Mouse (Mus musculus): ENCODE measurements around the gene Iqgap3. TPM values are rescaled to one million over a fixed set of nuclear protein-coding genes. Genes with fewer than 3 reads are reported as not detected.

The Iqgap3 gene
- total and polyA plus RNA-seq, 2 experiments from 2014 or later, result 1.2 to 5.4 TPM

DNA sequence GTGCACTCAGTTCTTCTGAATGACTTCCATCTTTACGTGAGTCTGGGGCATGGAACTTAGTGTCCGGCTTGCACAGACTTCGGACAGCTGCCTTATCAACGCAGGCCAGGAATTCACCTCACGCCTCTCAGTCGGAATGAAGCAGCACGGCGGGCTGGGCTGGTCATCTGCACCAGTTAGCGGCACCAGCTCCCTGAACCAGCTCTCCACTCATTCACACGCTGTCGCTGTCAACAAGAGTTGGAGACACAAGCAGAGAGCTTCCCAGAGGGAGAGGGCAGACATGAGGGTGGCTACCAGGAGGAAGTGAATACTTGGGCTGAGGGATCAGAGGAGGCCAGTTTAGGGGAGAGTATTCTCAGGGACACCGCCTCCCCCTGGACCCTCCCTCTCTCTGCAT is 32.6 kb downstream of the Iqgap3 start:
- ATAC-seq (ENCODE audit: low FRiP score) (no peak), DNase-seq (ENCODE audit: low spot score) (no peak)
- 95% methylated on average over 12 of the region's 12 CpGs for WGBS
- Histone ChIP-seq H3K4me2 (ENCODE audit: low read depth, low read length, poor library complexity, severe bottlenecking) (no peak overlapping the region), H3K4me3 (ENCODE audit: low read depth, low read length) (no peak overlapping the region), H3K4me1 (ENCODE audit: insufficient read depth, low read length) (no peaks in the 10 kb centered on the region), H3K9ac (replicated peaks; ENCODE audit: low read length, poor library complexity, severe bottlenecking) (no peak overlapping the region), H3K9me3 (ENCODE audit: low read length) (no peaks in the 10 kb centered on the region), H3K27me3 (ENCODE audit: insufficient read depth, low read length) (no peaks in the 10 kb centered on the region), H3K27ac (ENCODE audit: low read depth, low read length) (no peak overlapping the region), H3K36me3 (ENCODE audit: insufficient read depth, low read length) (no peaks in the 10 kb centered on the region)
- TF ChIP-seq CTCF (IDR thresholded peaks at IDR 0.05), result no peak

DNA sequence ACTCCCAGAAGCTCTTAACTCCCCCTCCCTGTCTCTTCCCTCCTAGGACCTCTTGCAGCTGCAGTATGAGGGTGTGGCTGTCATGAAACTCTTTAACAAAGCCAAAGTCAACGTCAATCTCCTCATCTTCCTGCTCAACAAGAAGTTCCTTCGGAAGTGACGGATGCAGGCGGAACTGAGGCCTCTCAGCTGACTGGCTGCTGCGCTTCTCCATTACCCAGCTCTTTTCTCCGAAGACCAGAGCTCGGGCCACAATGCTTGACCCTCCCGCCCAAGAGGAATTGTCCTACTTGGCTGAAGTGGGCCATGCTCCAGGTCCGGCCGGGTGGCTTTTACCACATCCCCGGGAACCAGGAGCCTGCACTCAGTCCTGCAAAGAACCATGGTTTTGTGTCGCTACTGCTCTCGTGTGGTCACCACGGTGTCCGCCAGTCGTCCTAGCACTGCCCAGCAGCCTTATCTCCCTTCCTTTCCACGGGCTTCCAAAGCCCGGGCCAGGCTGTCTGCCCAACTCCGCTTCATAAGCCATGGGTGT is 38.4 kb downstream of the Iqgap3 start:
- Histone ChIP-seq H3K4me3 (ENCODE audit: low read depth, low read length) (no peak overlapping the region), H3K36me3 (ENCODE audit: insufficient read depth, low read length) (no peaks in the 10 kb centered on the region), H3K27me3 (ENCODE audit: insufficient read depth, low read length) (no peaks in the 10 kb centered on the region), H3K4me2 (ENCODE audit: low read depth, low read length, poor library complexity, severe bottlenecking) (no peak overlapping the region), H3K27ac (ENCODE audit: low read depth, low read length) (no peak overlapping the region), H3K9ac (replicated peaks; ENCODE audit: low read length, poor library complexity, severe bottlenecking) (no peak overlapping the region), H3K4me1 (ENCODE audit: insufficient read depth, low read length) (no peaks in the 10 kb centered on the region), H3K9me3 (ENCODE audit: low read length) (no peaks in the 10 kb centered on the region)
- ATAC-seq (ENCODE audit: low FRiP score), result no peak
- DNase-seq (ENCODE audit: low spot score), result no peak
- TF ChIP-seq CTCF (IDR thresholded peaks at IDR 0.05), result no peak
- WGBS, result 91% methylated on average over 19 of the region's 19 CpGs

DNA sequence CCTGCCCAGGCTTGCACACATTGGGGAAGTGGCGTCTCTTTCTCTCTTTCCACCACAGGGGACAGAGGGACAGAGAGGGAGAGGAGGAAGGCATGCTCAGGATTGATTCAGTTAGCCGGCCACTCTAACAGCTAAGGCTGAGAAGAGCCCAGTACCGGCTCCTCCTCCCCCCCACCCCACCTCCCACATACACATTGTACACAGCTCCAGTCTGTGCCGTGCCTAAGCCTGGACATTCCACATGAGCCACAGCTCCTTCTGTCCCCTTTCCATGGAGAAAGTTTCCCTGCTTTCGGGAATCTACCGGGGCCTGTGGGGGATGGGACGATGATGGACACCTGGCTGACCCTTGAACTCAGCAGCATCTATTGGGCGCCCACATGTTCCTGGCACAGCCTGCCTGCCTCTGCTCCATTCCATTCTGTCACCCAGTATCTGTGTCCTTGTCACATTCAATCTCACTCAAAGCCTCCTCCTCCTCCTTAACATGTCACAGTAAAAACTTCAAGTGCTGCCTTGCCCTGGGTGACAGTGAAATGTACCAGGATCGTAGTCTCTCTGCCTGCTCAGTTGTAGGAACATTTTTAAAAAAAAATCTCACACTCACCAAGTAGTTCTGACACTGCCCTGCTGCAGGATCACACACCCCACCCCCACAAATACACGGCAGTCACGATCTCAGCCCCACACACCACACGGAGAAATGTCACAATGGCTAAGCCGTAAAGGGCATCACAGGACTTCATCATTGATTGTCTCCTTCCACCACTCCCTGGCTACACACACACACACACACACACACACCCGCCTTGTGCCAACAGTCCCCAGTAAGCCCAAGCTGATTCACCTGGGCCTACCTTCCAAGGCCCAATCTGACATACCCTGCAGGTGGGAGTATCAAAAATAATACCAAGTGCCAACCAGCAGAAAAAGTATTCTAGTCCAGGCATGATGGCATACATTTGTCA is 39.7 kb downstream of the Iqgap3 start:
- DNase-seq (ENCODE audit: low spot score) (no peak), ATAC-seq (ENCODE audit: low FRiP score) (no peak)
- H3K4me2 ChIP-seq (ENCODE audit: low read depth, low read length, poor library complexity, severe bottlenecking), result no peak overlapping the region
- no peaks in the 10 kb centered on the region for H3K27me3 ChIP-seq (ENCODE audit: insufficient read depth, low read length)
- H3K4me1 ChIP-seq (ENCODE audit: insufficient read depth, low read length), result no peaks in the 10 kb centered on the region
- H3K4me3 ChIP-seq (ENCODE audit: low read depth, low read length), result no peak overlapping the region
- no peak overlapping the region for H3K9ac ChIP-seq (replicated peaks; ENCODE audit: low read length, poor library complexity, severe bottlenecking)
- no peaks in the 10 kb centered on the region for H3K9me3 ChIP-seq (ENCODE audit: low read length)
- no peak overlapping the region for H3K27ac ChIP-seq (ENCODE audit: low read depth, low read length)
- H3K36me3 ChIP-seq (ENCODE audit: insufficient read depth, low read length), result no peaks in the 10 kb centered on the region
- WGBS, result 77% methylated on average over 14 of the region's 14 CpGs
- TF ChIP-seq CTCF (IDR thresholded peaks at IDR 0.05), result no peak

DNA sequence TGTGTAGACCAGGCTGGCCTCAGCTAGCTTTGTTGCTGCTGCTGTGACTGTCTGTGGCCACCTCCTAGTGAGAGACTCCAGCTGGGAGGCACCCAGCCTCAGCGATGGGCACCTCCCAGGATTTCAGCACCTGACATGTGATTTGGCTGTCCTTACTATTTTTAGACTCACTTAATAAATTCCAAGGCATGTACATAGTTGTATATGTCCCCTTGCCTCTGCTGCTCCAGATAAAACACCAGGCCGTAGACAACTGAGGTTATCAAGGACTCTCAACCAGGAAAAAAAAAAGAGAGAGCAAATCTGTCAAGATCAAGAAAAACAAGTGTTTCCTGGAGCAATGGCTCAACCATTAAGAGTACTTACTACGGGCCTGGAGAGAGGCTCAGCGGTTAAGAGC is 43.4 kb downstream of the Iqgap3 start:
- H3K9me3 ChIP-seq (ENCODE audit: low read length), result no peaks in the 10 kb centered on the region
- no peak for DNase-seq (ENCODE audit: low spot score)
- no peak overlapping the region for H3K27ac ChIP-seq (ENCODE audit: low read depth, low read length)
- no peaks in the 10 kb centered on the region for H3K27me3 ChIP-seq (ENCODE audit: insufficient read depth, low read length)
- no peak for TF ChIP-seq CTCF (IDR thresholded peaks at IDR 0.05)
- 75% methylated on average over 4 of the region's 4 CpGs for WGBS
- H3K4me1 ChIP-seq (ENCODE audit: insufficient read depth, low read length), result no peaks in the 10 kb centered on the region
- no peak overlapping the region for H3K4me2 ChIP-seq (ENCODE audit: low read depth, low read length, poor library complexity, severe bottlenecking)
- no peak for ATAC-seq (ENCODE audit: low FRiP score)
- no peaks in the 10 kb centered on the region for H3K36me3 ChIP-seq (ENCODE audit: insufficient read depth, low read length)
- no peak overlapping the region for H3K4me3 ChIP-seq (ENCODE audit: low read depth, low read length)
- H3K9ac ChIP-seq (replicated peaks; ENCODE audit: low read length, poor library complexity, severe bottlenecking), result no peak overlapping the region

DNA sequence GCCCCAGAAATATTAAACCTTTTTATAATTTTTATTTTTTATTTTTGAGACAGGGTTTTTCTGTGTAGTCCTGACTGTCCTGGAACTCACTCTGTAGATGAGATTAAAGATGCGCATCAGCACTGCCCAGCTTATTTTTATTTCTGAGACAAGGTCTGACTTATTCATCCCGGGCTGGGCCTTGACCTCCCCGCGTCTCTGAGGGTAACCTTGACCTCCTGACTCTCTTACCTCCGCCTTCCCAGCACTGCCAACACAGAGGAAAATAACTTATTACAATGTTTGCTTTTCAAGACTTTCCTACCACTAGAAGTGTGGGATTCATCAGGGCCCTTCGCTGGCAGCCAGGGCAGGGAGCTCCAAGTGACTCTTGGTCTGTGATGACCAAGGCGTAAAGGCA is 44.4 kb downstream of the Iqgap3 start:
- WGBS, result 87% methylated on average over 7 of the region's 7 CpGs
- Histone ChIP-seq H3K27me3 (ENCODE audit: insufficient read depth, low read length) (no peaks in the 10 kb centered on the region), H3K27ac (ENCODE audit: low read depth, low read length) (no peak overlapping the region), H3K9ac (replicated peaks; ENCODE audit: low read length, poor library complexity, severe bottlenecking) (no peak overlapping the region), H3K36me3 (ENCODE audit: insufficient read depth, low read length) (no peaks in the 10 kb centered on the region), H3K4me2 (ENCODE audit: low read depth, low read length, poor library complexity, severe bottlenecking) (no peak overlapping the region), H3K4me1 (ENCODE audit: insufficient read depth, low read length) (no peaks in the 10 kb centered on the region), H3K4me3 (ENCODE audit: low read depth, low read length) (no peak overlapping the region), H3K9me3 (ENCODE audit: low read length) (no peaks in the 10 kb centered on the region)
- TF ChIP-seq CTCF (IDR thresholded peaks at IDR 0.05), result no peak
- DNase-seq (ENCODE audit: low spot score) (no peak), ATAC-seq (ENCODE audit: low FRiP score) (no peak)

DNA sequence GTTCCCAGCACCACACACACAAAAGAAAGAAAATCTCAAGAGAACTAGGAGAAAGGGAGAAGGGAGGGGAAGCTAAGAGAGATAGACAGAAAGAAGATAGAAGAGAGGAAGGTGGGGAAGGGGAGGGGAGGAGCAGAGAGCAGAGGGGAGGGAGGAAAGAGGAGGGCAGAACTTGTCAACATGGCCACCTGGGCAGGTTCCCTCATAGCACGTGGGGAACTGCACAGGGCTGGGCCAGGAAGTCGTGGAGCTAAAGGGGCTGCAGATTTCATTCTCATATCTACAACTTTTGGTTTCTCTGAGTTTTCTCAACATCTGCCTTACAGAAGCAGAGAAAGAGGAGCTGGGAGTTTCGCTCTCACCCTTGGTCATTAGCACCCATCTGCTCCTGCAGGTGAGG is 45.9 kb downstream of the Iqgap3 start:
- Histone ChIP-seq H3K9me3 (ENCODE audit: low read length) (no peaks in the 10 kb centered on the region), H3K4me2 (ENCODE audit: low read depth, low read length, poor library complexity, severe bottlenecking) (no peak overlapping the region), H3K36me3 (ENCODE audit: insufficient read depth, low read length) (no peaks in the 10 kb centered on the region), H3K4me3 (ENCODE audit: low read depth, low read length) (no peak overlapping the region), H3K4me1 (ENCODE audit: insufficient read depth, low read length) (no peaks in the 10 kb centered on the region), H3K27me3 (ENCODE audit: insufficient read depth, low read length) (no peaks in the 10 kb centered on the region), H3K27ac (ENCODE audit: low read depth, low read length) (no peak overlapping the region), H3K9ac (replicated peaks; ENCODE audit: low read length, poor library complexity, severe bottlenecking) (no peak overlapping the region)
- ATAC-seq (ENCODE audit: low FRiP score) (no peak), DNase-seq (ENCODE audit: low spot score) (no peak)
- no peak for TF ChIP-seq CTCF (IDR thresholded peaks at IDR 0.05)
- WGBS, result 74% methylated on average over 3 of the region's 3 CpGs
